Mouse (Mus musculus) stomach, postnatal 0 days (tissue): ENCODE data around the gene Cldn22.

ENCODE experiments used
- CTCF ChIP-seq: IDR thresholded peaks from 2 replicates; pipeline ENCODE4 v1.5.1; 2016; ENCODE audit warnings: antibody characterized with exemption, low read depth, mild to moderate bottlenecking, moderate library complexity
- EP300 ChIP-seq: optimal IDR thresholded peaks from 2 replicates; pipeline ENCODE3; 2016; ENCODE audit warnings: antibody characterized with exemption

DNA sequence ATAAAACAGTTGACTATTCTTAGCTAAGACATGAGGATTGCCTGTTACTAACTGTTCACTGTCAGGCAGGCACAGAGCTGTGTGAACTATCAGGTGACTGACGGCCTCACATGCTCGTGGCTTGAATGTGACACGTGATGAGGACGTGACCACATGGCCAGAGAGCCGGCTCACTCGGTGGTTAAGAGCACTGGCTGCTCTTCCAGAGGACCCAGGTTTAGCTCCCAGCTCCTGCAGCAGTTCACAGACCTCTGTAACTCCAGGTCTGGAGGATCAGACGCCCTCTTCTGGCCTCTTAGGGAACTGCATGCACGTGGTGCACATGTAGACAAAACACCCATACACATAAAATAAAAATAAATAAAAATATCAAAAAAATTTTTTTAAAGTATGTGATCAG is 25.6 kb downstream of the Cldn22 start:
- TF ChIP-seq CTCF (peak; percentile 57), EP300 (no peak)
